Mouse (Mus musculus): ENCODE results near the gene Spata13. TPM values are rescaled to one million over a fixed set of nuclear protein-coding genes. Genes with fewer than 3 reads are reported as not detected.

The Spata13 gene
- polyA plus RNA-seq, 1 experiment from 2014 or later = 14.0 TPM

DNA sequence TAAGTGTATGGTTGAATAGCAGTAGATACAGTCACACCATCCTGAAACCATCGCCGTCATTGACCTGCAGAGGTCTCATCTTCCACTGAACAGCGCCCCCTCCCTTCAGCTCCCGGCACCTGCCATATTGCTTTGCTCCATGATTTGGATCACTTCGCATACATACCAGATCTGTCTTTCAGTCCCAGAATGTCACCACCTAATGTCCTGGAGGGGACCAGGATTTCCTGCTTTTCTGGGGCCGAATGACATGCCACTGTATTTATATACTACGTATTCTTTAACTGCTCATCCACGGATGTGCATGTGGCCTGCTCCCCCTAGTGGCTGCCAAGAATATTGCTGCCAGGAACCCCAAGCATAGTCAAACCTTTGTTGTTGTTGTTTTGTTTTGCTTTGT is 137.3 kb downstream of the Spata13 start:
- ATAC-seq = peak; percentile 62; the same call in 1 of the 2 replicates
- 3% methylated on average over 8 of the region's 8 CpGs for WGBS (ENCODE audit: insufficient replicate concordance)
- DNase-seq = peak; percentile 81
- H3K4me3 ChIP-seq (ENCODE audit: low read depth, low read length) = peak overlapping the region; percentile 34
- no peaks in the 10 kb centered on the region for H3K27me3 ChIP-seq (ENCODE audit: insufficient read depth, low read length)
- no peak overlapping the region for H3K9ac ChIP-seq (replicated peaks)
- 0 out of 2 replicates have a peak, but pooled peaks cover 2% of the 10 kb centered on the region for H3K4me1 ChIP-seq (ENCODE audit: insufficient read depth)
- H3K36me3 ChIP-seq (replicated peaks; ENCODE audit: insufficient read depth, low read length) = no peaks in the 10 kb centered on the region
- H3K4me2 ChIP-seq (ENCODE audit: low read depth, low read length) = peak overlapping the region; percentile 70
- peak; percentile 95 for TF ChIP-seq CTCF (IDR thresholded peaks at IDR 0.05; ENCODE audit: low read depth)
- no peak for TF ChIP-seq EP300 (IDR thresholded peaks at IDR 0.05; ENCODE audit: low read depth)
- H3K9me3 ChIP-seq (ENCODE audit: low read length) = no peaks in the 10 kb centered on the region
- no peak overlapping the region for H3K27ac ChIP-seq (ENCODE audit: low read depth)

DNA sequence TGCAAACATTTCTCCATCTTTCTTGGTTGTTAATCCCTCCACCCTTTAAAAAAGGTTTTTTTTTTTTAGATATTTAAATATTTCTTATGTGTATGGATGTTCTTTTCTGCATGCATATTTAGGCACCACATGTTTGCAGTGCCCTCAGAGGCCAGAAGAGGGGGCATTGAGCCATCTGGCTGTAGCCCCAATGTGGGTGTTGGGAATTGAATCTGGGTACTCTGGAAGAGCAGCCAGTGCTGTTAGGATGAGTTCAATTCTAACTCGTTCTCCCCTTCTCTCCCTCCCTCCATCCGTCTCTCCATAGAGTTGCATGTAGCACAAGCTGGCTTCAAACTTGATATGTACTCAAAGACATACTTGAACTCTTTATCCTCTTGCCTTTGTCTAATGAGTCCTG is 139.7 kb downstream of the Spata13 start:
- H3K4me2 ChIP-seq (ENCODE audit: low read depth, low read length) = no peak overlapping the region
- no peaks in the 10 kb centered on the region for H3K27me3 ChIP-seq (ENCODE audit: insufficient read depth, low read length)
- no peak overlapping the region for H3K27ac ChIP-seq (ENCODE audit: low read depth)
- H3K9me3 ChIP-seq (ENCODE audit: low read length) = no peaks in the 10 kb centered on the region
- WGBS (ENCODE audit: insufficient replicate concordance) = 83% methylated on average over 2 of the region's 2 CpGs
- no peak overlapping the region for H3K9ac ChIP-seq (replicated peaks)
- H3K4me3 ChIP-seq (ENCODE audit: low read depth, low read length) = no peak overlapping the region
- H3K36me3 ChIP-seq (replicated peaks; ENCODE audit: insufficient read depth, low read length) = no peaks in the 10 kb centered on the region
- 0 out of 2 replicates have a peak, but pooled peaks cover 2% of the 10 kb centered on the region for H3K4me1 ChIP-seq (ENCODE audit: insufficient read depth)
- TF ChIP-seq EP300 (IDR thresholded peaks at IDR 0.05; ENCODE audit: low read depth) (no peak), CTCF (IDR thresholded peaks at IDR 0.05; ENCODE audit: low read depth) (peak; percentile 47)
- DNase-seq (no peak), ATAC-seq (no peak)

DNA sequence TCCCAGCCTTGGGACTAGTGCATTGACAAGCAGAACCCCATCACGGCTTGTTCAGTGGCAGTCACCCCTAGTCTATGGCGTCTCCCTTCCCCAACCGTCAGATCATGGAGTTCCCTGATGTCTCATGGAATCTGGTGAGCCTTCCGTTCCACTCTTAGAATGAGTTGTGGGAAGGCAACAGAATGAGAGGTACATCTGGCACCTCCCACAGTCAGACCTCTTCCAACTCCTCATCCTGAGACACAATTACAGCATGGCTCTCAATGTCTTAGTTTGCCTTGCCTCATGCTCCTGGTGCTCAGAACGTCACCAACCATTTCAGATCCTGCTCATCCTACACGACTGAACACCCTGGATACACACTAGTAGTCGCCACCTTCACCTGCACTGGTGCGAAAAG is 142.7 kb downstream of the Spata13 start:
- Histone ChIP-seq H3K36me3 (replicated peaks; ENCODE audit: insufficient read depth, low read length) (no peaks in the 10 kb centered on the region), H3K9ac (replicated peaks) (no peak overlapping the region), H3K9me3 (ENCODE audit: low read length) (no peaks in the 10 kb centered on the region), H3K27me3 (ENCODE audit: insufficient read depth, low read length) (no peaks in the 10 kb centered on the region), H3K4me3 (ENCODE audit: low read depth, low read length) (no peak overlapping the region), H3K4me2 (ENCODE audit: low read depth, low read length) (no peak overlapping the region), H3K27ac (ENCODE audit: low read depth) (no peak overlapping the region), H3K4me1 (ENCODE audit: insufficient read depth) (no peaks in the 10 kb centered on the region)
- 78% methylated on average over 8 of the region's 8 CpGs for WGBS (ENCODE audit: insufficient replicate concordance)
- no peak for TF ChIP-seq EP300 (IDR thresholded peaks at IDR 0.05; ENCODE audit: low read depth)
- no peak for TF ChIP-seq CTCF (IDR thresholded peaks at IDR 0.05; ENCODE audit: low read depth)
- DNase-seq = no peak
- no peak for ATAC-seq

DNA sequence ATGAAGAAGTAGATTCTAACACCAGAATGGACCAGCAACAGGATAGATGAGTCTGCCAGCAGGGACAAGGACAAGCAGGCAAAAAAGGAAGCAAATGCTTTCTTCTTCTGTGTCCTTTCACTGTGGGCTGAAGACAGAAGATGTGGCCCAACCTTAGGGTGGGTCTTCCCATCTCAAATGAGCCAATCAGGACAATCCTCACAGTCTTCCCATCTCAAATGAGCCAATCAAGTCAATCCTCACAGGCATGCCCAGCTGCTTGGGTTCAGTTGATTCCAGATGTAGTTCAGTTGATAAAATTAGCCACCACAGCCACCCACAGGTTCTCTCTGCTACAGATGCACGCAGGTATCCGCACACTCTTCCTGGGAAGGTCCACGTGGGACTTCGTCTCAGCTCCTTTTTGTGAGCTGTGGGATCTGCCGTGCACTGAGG is 143.7 kb downstream of the Spata13 start:
- no peak for TF ChIP-seq CTCF (IDR thresholded peaks at IDR 0.05; ENCODE audit: low read depth)
- no peak for TF ChIP-seq EP300 (IDR thresholded peaks at IDR 0.05; ENCODE audit: low read depth)
- Histone ChIP-seq H3K27ac (ENCODE audit: low read depth) (no peak overlapping the region), H3K27me3 (ENCODE audit: insufficient read depth, low read length) (no peaks in the 10 kb centered on the region), H3K4me1 (ENCODE audit: insufficient read depth) (no peaks in the 10 kb centered on the region), H3K9me3 (ENCODE audit: low read length) (no peaks in the 10 kb centered on the region), H3K4me3 (ENCODE audit: low read depth, low read length) (no peak overlapping the region), H3K36me3 (replicated peaks; ENCODE audit: insufficient read depth, low read length) (no peaks in the 10 kb centered on the region), H3K9ac (replicated peaks) (no peak overlapping the region), H3K4me2 (ENCODE audit: low read depth, low read length) (no peak overlapping the region)
- ATAC-seq (no peak), DNase-seq (no peak)
- WGBS (ENCODE audit: insufficient replicate concordance) = 76% methylated on average over 5 of the region's 5 CpGs

DNA sequence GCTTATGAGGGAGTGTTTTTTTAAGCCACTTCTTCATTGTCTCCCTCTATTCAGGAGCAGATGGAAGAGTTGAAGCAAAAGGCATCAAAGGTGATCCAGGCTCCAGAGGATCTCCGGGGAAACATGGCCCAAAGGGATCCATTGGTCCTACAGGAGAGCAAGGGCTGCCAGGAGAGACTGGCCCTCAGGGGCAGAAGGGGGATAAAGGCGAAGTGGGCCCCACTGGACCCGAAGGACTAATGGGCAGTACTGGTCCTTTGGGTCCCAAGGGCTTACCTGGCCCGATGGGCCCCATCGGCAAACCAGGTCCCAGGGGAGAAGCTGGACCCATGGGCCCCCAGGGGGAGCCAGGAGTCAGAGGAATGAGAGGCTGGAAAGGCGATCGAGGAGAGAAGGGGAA is 145.4 kb downstream of the Spata13 start:
- Histone ChIP-seq H3K36me3 (replicated peaks; ENCODE audit: insufficient read depth, low read length) (no peaks in the 10 kb centered on the region), H3K9me3 (ENCODE audit: low read length) (no peaks in the 10 kb centered on the region), H3K27ac (ENCODE audit: low read depth) (no peak overlapping the region), H3K4me1 (ENCODE audit: insufficient read depth) (no peaks in the 10 kb centered on the region), H3K4me3 (ENCODE audit: low read depth, low read length) (no peak overlapping the region), H3K9ac (replicated peaks) (no peak overlapping the region), H3K4me2 (ENCODE audit: low read depth, low read length) (no peak overlapping the region), H3K27me3 (ENCODE audit: insufficient read depth, low read length) (no peaks in the 10 kb centered on the region)
- TF ChIP-seq CTCF (IDR thresholded peaks at IDR 0.05; ENCODE audit: low read depth) (no peak), EP300 (IDR thresholded peaks at IDR 0.05; ENCODE audit: low read depth) (no peak)
- ATAC-seq (no peak), DNase-seq (no peak)
- WGBS (ENCODE audit: insufficient replicate concordance) = 90% methylated on average over 7 of the region's 7 CpGs

DNA sequence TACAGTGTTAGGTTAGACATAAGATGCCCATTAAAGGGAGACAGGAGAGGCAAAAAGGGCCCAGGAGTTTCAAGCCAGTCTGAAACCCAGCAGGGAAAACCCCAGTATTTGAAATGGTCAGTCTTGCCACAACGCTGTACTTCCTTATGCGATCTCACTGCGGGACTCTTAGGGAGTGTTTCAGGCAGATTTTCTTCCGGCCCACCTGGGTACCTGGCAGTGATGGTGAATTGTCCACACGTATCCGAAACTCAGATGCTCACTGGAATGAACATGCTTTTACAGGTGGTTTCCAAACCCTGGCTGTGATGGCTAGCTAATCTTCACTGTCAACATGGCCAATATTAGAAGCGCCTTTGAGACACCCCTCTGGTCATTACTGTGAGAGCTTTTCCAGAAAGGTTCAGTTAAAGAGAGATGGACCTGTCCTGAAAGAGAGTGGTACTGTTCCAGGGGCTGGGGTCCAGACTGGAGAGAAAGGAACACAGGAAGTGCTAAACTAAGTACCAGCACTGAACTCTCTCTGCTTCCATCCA is 148.4 kb downstream of the Spata13 start:
- Histone ChIP-seq H3K4me1 (ENCODE audit: insufficient read depth) (peaks cover 4% of the 10 kb centered on the region; the same call in 1 of the 2 replicates), H3K36me3 (replicated peaks; ENCODE audit: insufficient read depth, low read length) (no peaks in the 10 kb centered on the region), H3K4me3 (ENCODE audit: low read depth, low read length) (no peak overlapping the region), H3K9me3 (ENCODE audit: low read length) (no peaks in the 10 kb centered on the region), H3K27me3 (ENCODE audit: insufficient read depth, low read length) (no peaks in the 10 kb centered on the region), H3K9ac (replicated peaks) (no peak overlapping the region), H3K4me2 (ENCODE audit: low read depth, low read length) (0 out of 2 replicates have a peak overlapping the region, but pooled peaks have one; percentile 13), H3K27ac (ENCODE audit: low read depth) (no peak overlapping the region)
- DNase-seq (no peak), ATAC-seq (no peak)
- TF ChIP-seq CTCF (IDR thresholded peaks at IDR 0.05; ENCODE audit: low read depth) (no peak), EP300 (IDR thresholded peaks at IDR 0.05; ENCODE audit: low read depth) (no peak)
- WGBS (ENCODE audit: insufficient replicate concordance) = 38% methylated on average over 7 of the region's 7 CpGs
